Mouse (Mus musculus): Measurements from ENCODE around the gene Cd2ap. TPM values are rescaled to one million over a fixed set of nuclear protein-coding genes. Genes with fewer than 3 reads are reported as not detected.

Gene Cd2ap
- 28.7 and 31.8 TPM in 2 replicates for polyA plus RNA-seq (2015; fragmentation: Nextera tagmentation; extraction: Ambion mirVana)

DNA sequence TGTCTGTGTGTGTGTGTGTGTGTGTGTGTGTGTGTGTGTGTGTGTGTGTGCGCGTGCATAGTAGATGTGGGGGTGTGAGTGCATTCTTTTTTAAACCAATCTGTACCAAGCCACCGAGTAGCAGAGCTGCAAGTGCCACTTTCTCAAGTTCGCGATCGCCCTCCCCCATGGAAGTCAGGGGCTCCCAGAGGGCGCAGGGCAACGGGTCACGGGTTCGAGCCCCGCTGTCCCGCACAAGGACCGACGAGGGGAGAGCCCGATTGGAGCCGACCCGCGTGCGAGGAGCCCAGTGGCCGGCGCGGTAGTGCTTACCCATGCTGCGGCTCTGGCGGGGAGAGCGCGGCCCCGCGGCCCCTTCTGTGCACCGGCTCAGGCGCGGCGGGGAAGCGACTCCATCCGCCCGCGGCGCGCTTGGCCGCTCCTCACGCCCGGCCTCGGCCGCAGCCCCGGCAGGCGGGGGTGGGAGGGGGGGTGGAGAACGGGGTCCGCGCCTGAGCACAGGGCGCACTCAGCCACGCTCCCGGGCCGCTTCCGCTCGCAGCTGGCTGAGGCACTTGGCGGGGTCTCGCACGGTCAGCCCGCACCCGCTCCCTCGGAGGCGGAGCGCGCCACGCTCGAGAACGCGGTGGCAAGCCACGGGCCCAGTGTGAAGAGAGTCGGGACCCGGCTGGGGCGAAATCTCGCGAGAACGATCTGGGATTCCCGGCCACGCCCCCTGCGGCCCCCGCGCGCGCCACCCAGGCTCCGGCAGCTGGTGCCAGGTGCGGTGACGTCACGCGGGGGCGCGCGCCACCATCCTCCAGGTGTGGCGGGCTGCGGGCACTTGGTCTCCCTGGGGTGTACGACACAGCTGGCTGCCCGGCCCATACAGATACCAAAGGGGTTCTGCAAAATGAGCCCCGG lies at the start of gene Cd2ap:
Gene Cd2ap, minus strand, starts transcription at position 665 of the 903 bp plus-strand sequence.
- H3K27me3 ChIP-seq (ENCODE audit: control insufficient read depth, insufficient read depth, low read length), result no peaks in the 10 kb centered on the region
- peak within 1 kb of the TSS; percentile 99 for H3K9ac ChIP-seq (ENCODE audit: low read length)
- H3K4me1 ChIP-seq (ENCODE audit: control insufficient read depth, insufficient read depth, low read length), result peaks cover 11% of the 10 kb centered on the region; the same call in 1 of the 2 replicates
- H3K4me3 ChIP-seq (replicated peaks; ENCODE audit: low read length), result peak within 1 kb of the TSS; percentile 72
- H3K36me3 ChIP-seq (ENCODE audit: control insufficient read depth, insufficient read depth, low read length), result no peaks in the 10 kb centered on the region
- peak; percentile 96 for ATAC-seq (ENCODE audit: insufficient read depth, low FRiP score)
- H3K9me3 ChIP-seq (replicated peaks; ENCODE audit: control insufficient read depth, low read length), result no peaks in the 10 kb centered on the region
- WGBS, result under 1% methylated on average over 74 of the region's 94 CpGs
- H3K27ac ChIP-seq (ENCODE audit: low read length), result peak within 1 kb of the TSS; percentile 97
- peak within 1 kb of the TSS; percentile 80 for H3K4me2 ChIP-seq (ENCODE audit: low read depth, low read length)

GRCm38 (mm10) chr17:42924731-42925130 lies 48.3 kb upstream of the Cd2ap start:
- Histone ChIP-seq H3K4me3 (replicated peaks; ENCODE audit: low read length) (no peak overlapping the region), H3K27me3 (ENCODE audit: control insufficient read depth, insufficient read depth, low read length) (no peaks in the 10 kb centered on the region), H3K27ac (ENCODE audit: low read length) (no peak overlapping the region), H3K4me2 (ENCODE audit: low read depth, low read length) (no peak overlapping the region), H3K36me3 (ENCODE audit: control insufficient read depth, insufficient read depth, low read length) (no peaks in the 10 kb centered on the region), H3K9me3 (replicated peaks; ENCODE audit: control insufficient read depth, low read length) (no peaks in the 10 kb centered on the region), H3K4me1 (ENCODE audit: control insufficient read depth, insufficient read depth, low read length) (no peaks in the 10 kb centered on the region), H3K9ac (ENCODE audit: low read length) (no peak overlapping the region)
- ATAC-seq (ENCODE audit: insufficient read depth, low FRiP score), result no peak
- 76% methylated on average over 5 of the region's 5 CpGs for WGBS

DNA sequence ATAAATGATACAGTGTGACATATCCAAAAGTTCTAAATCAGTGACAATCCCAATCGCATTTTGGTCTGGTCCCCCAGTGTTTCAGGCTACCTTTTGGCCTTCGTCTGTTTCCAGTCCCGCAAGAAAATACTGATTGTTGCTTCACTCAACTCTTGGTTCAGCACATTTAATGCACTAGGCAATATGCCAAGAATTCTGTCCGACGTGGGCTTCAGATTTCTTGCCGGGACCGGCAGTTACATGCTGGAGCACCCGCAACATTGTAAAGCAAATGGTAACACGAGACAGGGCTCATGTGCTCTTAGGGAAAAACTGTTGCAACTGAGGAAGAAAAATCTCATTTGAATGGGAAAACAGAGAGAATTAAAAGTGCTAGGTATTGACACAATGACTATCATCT lies 42.3 kb upstream of the Cd2ap start:
- Histone ChIP-seq H3K27ac (ENCODE audit: low read length) (no peak overlapping the region), H3K4me1 (ENCODE audit: control insufficient read depth, insufficient read depth, low read length) (no peaks in the 10 kb centered on the region), H3K9ac (ENCODE audit: low read length) (no peak overlapping the region), H3K4me3 (replicated peaks; ENCODE audit: low read length) (no peak overlapping the region), H3K27me3 (ENCODE audit: control insufficient read depth, insufficient read depth, low read length) (no peaks in the 10 kb centered on the region), H3K36me3 (ENCODE audit: control insufficient read depth, insufficient read depth, low read length) (no peaks in the 10 kb centered on the region), H3K4me2 (ENCODE audit: low read depth, low read length) (no peak overlapping the region), H3K9me3 (replicated peaks; ENCODE audit: control insufficient read depth, low read length) (no peaks in the 10 kb centered on the region)
- ATAC-seq (ENCODE audit: insufficient read depth, low FRiP score), result no peak
- 58% methylated on average over 9 of the region's 9 CpGs for WGBS

- H3K4me3 ChIP-seq (replicated peaks; ENCODE audit: low read length), result no peak overlapping the region
- no peaks in the 10 kb centered on the region for H3K27me3 ChIP-seq (ENCODE audit: control insufficient read depth, insufficient read depth, low read length)
- H3K27ac ChIP-seq (ENCODE audit: low read length), result no peak overlapping the region
- 88% methylated on average over 7 of the region's 7 CpGs for WGBS
- no peak for ATAC-seq (ENCODE audit: insufficient read depth, low FRiP score)
- H3K4me2 ChIP-seq (ENCODE audit: low read depth, low read length), result no peak overlapping the region
- no peaks in the 10 kb centered on the region for H3K36me3 ChIP-seq (ENCODE audit: control insufficient read depth, insufficient read depth, low read length)
- no peak overlapping the region for H3K9ac ChIP-seq (ENCODE audit: low read length)
- H3K4me1 ChIP-seq (ENCODE audit: control insufficient read depth, insufficient read depth, low read length), result no peaks in the 10 kb centered on the region
- no peaks in the 10 kb centered on the region for H3K9me3 ChIP-seq (replicated peaks; ENCODE audit: control insufficient read depth, low read length)
These were observed 38.3 kb upstream of the Cd2ap start for GRCm38 (mm10) chr17:42914726-42915125.

- no peaks in the 10 kb centered on the region for H3K4me1 ChIP-seq (ENCODE audit: control insufficient read depth, insufficient read depth, low read length)
- WGBS, result 48% methylated on average over 6 of the region's 6 CpGs
- H3K27ac ChIP-seq (ENCODE audit: low read length), result no peak overlapping the region
- H3K4me3 ChIP-seq (replicated peaks; ENCODE audit: low read length), result no peak overlapping the region
- H3K27me3 ChIP-seq (ENCODE audit: control insufficient read depth, insufficient read depth, low read length), result no peaks in the 10 kb centered on the region
- H3K9me3 ChIP-seq (replicated peaks; ENCODE audit: control insufficient read depth, low read length), result no peaks in the 10 kb centered on the region
- ATAC-seq (ENCODE audit: insufficient read depth, low FRiP score), result no peak
- no peaks in the 10 kb centered on the region for H3K36me3 ChIP-seq (ENCODE audit: control insufficient read depth, insufficient read depth, low read length)
- no peak overlapping the region for H3K9ac ChIP-seq (ENCODE audit: low read length)
- H3K4me2 ChIP-seq (ENCODE audit: low read depth, low read length), result no peak overlapping the region
These were observed 35.7 kb upstream of the Cd2ap start for GRCm38 (mm10) chr17:42912193-42912592.

- H3K4me1 ChIP-seq (ENCODE audit: control insufficient read depth, insufficient read depth, low read length), result no peaks in the 10 kb centered on the region
- no peak overlapping the region for H3K4me2 ChIP-seq (ENCODE audit: low read depth, low read length)
- WGBS, result 64% methylated on average over 3 of the region's 3 CpGs
- H3K9ac ChIP-seq (ENCODE audit: low read length), result no peak overlapping the region
- peak overlapping the region; percentile 75 for H3K27ac ChIP-seq (ENCODE audit: low read length)
- no peaks in the 10 kb centered on the region for H3K9me3 ChIP-seq (replicated peaks; ENCODE audit: control insufficient read depth, low read length)
- peak; percentile 34; the same call in 1 of the 2 replicates for ATAC-seq (ENCODE audit: insufficient read depth, low FRiP score)
- H3K4me3 ChIP-seq (replicated peaks; ENCODE audit: low read length), result no peak overlapping the region
- H3K36me3 ChIP-seq (ENCODE audit: control insufficient read depth, insufficient read depth, low read length), result no peaks in the 10 kb centered on the region
- no peaks in the 10 kb centered on the region for H3K27me3 ChIP-seq (ENCODE audit: control insufficient read depth, insufficient read depth, low read length)
These were observed 34.0 kb upstream of the Cd2ap start for GRCm38 (mm10) chr17:42910476-42910875.

GRCm38 (mm10) chr17:42909376-42909775 lies 32.9 kb upstream of the Cd2ap start:
- WGBS, result 49% methylated on average over 9 of the region's 9 CpGs
- 0 out of 2 replicates have a peak overlapping the region, but pooled peaks have one; percentile 1 for H3K4me2 ChIP-seq (ENCODE audit: low read depth, low read length)
- H3K9me3 ChIP-seq (replicated peaks; ENCODE audit: control insufficient read depth, low read length), result no peaks in the 10 kb centered on the region
- H3K9ac ChIP-seq (ENCODE audit: low read length), result no peak overlapping the region
- no peak overlapping the region for H3K4me3 ChIP-seq (replicated peaks; ENCODE audit: low read length)
- no peaks in the 10 kb centered on the region for H3K4me1 ChIP-seq (ENCODE audit: control insufficient read depth, insufficient read depth, low read length)
- no peaks in the 10 kb centered on the region for H3K36me3 ChIP-seq (ENCODE audit: control insufficient read depth, insufficient read depth, low read length)
- H3K27ac ChIP-seq (ENCODE audit: low read length), result peak overlapping the region; percentile 73
- peak; percentile 63 for ATAC-seq (ENCODE audit: insufficient read depth, low FRiP score)
- no peaks in the 10 kb centered on the region for H3K27me3 ChIP-seq (ENCODE audit: control insufficient read depth, insufficient read depth, low read length)

DNA sequence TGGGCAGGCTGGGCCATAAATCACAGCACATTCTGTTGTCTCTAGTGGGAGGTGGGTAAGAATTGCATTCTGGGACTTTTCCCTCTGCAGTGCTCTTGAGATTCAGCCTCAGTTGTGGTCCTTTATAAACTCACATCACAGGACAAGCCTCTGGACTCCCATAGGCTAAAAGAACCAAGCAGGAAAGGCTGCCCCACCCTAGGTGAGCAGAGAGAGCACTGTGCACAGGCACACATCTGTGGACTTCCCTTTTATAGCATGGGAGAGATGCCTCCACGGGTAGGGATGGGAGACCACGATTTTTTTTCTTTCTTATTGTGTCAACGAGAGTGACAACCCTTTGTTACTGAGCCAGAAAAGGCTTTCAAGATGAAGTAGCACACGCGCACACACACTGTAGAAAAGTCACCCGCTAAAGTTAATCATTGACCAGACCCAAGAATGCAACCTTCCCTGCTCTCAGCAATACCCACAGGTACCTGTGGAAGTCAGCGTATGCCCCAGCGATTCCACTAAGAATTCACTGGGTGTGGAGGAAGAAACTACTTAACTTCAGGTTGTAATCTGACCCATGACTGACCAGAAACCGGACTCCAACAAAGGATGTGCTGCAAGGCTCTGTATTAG lies 32.4 kb upstream of the Cd2ap start:
- H3K9ac ChIP-seq (ENCODE audit: low read length), result no peak overlapping the region
- no peaks in the 10 kb centered on the region for H3K27me3 ChIP-seq (ENCODE audit: control insufficient read depth, insufficient read depth, low read length)
- no peaks in the 10 kb centered on the region for H3K36me3 ChIP-seq (ENCODE audit: control insufficient read depth, insufficient read depth, low read length)
- peak overlapping the region; percentile 31; the same call in 1 of the 2 replicates for H3K4me2 ChIP-seq (ENCODE audit: low read depth, low read length)
- no peaks in the 10 kb centered on the region for H3K4me1 ChIP-seq (ENCODE audit: control insufficient read depth, insufficient read depth, low read length)
- ATAC-seq (ENCODE audit: insufficient read depth, low FRiP score), result peak; percentile 95
- WGBS, result 46% methylated on average over 9 of the region's 9 CpGs
- peak overlapping the region; percentile 73 for H3K27ac ChIP-seq (ENCODE audit: low read length)
- no peak overlapping the region for H3K4me3 ChIP-seq (replicated peaks; ENCODE audit: low read length)
- no peaks in the 10 kb centered on the region for H3K9me3 ChIP-seq (replicated peaks; ENCODE audit: control insufficient read depth, low read length)

- no peaks in the 10 kb centered on the region for H3K27me3 ChIP-seq (ENCODE audit: control insufficient read depth, insufficient read depth, low read length)
- no peaks in the 10 kb centered on the region for H3K4me1 ChIP-seq (ENCODE audit: control insufficient read depth, insufficient read depth, low read length)
- H3K27ac ChIP-seq (ENCODE audit: low read length), result peak overlapping the region; percentile 70
- H3K9ac ChIP-seq (ENCODE audit: low read length), result no peak overlapping the region
- WGBS, result 67% methylated on average over 3 of the region's 3 CpGs
- no peaks in the 10 kb centered on the region for H3K9me3 ChIP-seq (replicated peaks; ENCODE audit: control insufficient read depth, low read length)
- H3K4me3 ChIP-seq (replicated peaks; ENCODE audit: low read length), result no peak overlapping the region
- no peaks in the 10 kb centered on the region for H3K36me3 ChIP-seq (ENCODE audit: control insufficient read depth, insufficient read depth, low read length)
- H3K4me2 ChIP-seq (ENCODE audit: low read depth, low read length), result no peak overlapping the region
- ATAC-seq (ENCODE audit: insufficient read depth, low FRiP score), result no peak
These were observed 31.7 kb upstream of the Cd2ap start for GRCm38 (mm10) chr17:42908136-42908535.

Measured in stomach, embryonic 16.5 days (tissue).